Mouse (Mus musculus): ENCODE data around the gene Cep152. TPM values are rescaled to one million over a fixed set of nuclear protein-coding genes. Genes with fewer than 3 reads are reported as not detected.

Gene Cep152
- polyA plus RNA-seq, 1 experiment from 2014 or later, result 4.2 TPM

DNA sequence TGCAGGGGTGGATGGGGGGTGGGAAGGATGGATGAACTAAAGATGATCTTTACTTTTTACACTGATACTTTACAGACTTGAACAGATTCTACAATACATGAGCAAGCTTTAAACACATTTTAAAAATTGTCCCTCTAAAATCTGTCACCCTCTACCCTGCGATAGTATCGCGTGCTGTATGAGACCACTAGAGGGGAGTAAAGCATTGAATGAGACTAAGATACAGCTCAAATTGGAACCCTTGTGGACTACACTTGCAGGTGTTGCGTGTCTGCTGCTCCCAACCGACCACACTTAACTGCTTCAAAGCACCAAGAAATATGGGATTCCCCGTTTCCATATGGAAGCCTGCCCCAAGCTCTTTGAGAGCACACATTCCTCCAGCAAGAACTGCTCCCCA, 69.1 kb downstream of the Cep152 start:
- H3K36me3 ChIP-seq (ENCODE audit: control insufficient read depth, insufficient read depth), result no peaks in the 10 kb centered on the region
- no peaks in the 10 kb centered on the region for H3K4me1 ChIP-seq (ENCODE audit: control insufficient read depth, insufficient read depth, low read length)
- no peaks in the 10 kb centered on the region for H3K27me3 ChIP-seq (ENCODE audit: control insufficient read depth, insufficient read depth, low read length)
- no peak for ATAC-seq (replicated peaks; ENCODE audit: extremely low read depth, insufficient read depth, low FRiP score)
- no peak overlapping the region for H3K9ac ChIP-seq (ENCODE audit: low read length)
- no peak overlapping the region for H3K27ac ChIP-seq (ENCODE audit: low read length)
- H3K9me3 ChIP-seq (replicated peaks; ENCODE audit: control insufficient read depth, low read length), result no peaks in the 10 kb centered on the region
- H3K4me2 ChIP-seq (ENCODE audit: low read depth, low read length), result no peak overlapping the region
- 70% methylated on average over 6 of the region's 6 CpGs for WGBS
- H3K4me3 ChIP-seq (ENCODE audit: low read length), result no peak overlapping the region

DNA sequence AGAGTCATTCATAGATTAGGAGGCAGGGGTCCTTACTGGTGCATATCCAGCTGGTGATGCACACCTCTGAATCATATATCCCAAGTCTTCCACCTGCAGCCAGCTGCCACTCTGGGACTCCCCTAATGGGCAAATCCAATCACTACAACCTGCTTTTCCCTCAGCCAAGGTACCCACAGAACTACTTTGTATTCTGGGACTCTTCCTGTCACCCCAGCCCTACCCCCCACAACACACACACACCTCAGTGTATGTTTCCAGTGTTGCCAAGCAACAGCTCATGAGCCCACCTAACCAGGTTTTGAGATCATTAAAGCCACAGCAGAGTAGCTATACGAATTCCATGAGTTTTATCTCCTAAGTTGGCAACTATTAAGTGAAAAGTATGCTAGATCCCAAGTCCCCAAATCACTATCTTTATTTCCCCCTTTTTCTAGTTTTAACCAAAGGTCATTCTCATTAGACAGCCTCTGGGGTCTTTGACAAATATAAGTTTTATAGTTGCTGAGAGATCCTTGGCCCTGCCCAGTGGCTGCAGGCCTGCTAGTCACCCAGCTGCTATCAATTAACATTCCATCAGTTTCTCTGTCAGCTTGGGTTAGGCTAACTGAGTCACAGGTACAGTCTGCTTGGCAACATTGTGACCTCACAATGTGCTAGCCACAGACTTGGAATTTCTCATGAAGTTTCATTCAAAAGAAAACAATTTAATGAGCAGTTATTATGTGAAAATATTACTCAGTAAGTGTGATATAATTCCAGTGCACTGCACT, 75.9 kb downstream of the Cep152 start:
- H3K27me3 ChIP-seq (ENCODE audit: control insufficient read depth, insufficient read depth, low read length), result no peaks in the 10 kb centered on the region
- no peak overlapping the region for H3K4me2 ChIP-seq (ENCODE audit: low read depth, low read length)
- no peaks in the 10 kb centered on the region for H3K36me3 ChIP-seq (ENCODE audit: control insufficient read depth, insufficient read depth)
- no peak overlapping the region for H3K27ac ChIP-seq (ENCODE audit: low read length)
- no peak overlapping the region for H3K9ac ChIP-seq (ENCODE audit: low read length)
- 56% methylated on average over 1 of the region's 1 CpGs for WGBS
- H3K9me3 ChIP-seq (replicated peaks; ENCODE audit: control insufficient read depth, low read length), result no peaks in the 10 kb centered on the region
- no peaks in the 10 kb centered on the region for H3K4me1 ChIP-seq (ENCODE audit: control insufficient read depth, insufficient read depth, low read length)
- no peak for ATAC-seq (replicated peaks; ENCODE audit: extremely low read depth, insufficient read depth, low FRiP score)
- H3K4me3 ChIP-seq (ENCODE audit: low read length), result no peak overlapping the region

DNA sequence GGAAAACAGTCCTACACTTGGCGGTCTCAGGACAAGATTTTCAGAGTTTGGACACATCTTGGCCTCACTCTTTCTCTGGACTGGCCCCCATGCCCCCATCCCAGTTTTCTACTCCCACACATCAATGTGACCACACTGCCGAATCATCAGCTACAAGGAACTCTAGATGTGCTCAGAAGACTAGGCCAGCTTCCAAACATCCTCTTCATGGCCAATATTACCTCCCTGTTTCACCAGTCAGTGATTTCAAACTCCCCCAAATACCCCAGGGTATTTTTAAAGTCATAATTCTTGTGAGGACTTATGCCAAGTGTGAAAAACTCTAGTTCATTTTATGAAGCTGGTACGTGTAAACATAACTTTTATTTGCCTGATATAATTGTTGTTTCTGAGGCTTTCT, 79.9 kb downstream of the Cep152 start:
- Histone ChIP-seq H3K27me3 (ENCODE audit: control insufficient read depth, insufficient read depth, low read length) (no peaks in the 10 kb centered on the region), H3K9ac (ENCODE audit: low read length) (no peak overlapping the region), H3K4me2 (ENCODE audit: low read depth, low read length) (no peak overlapping the region), H3K9me3 (replicated peaks; ENCODE audit: control insufficient read depth, low read length) (no peaks in the 10 kb centered on the region), H3K4me3 (ENCODE audit: low read length) (no peak overlapping the region), H3K27ac (ENCODE audit: low read length) (no peak overlapping the region), H3K4me1 (ENCODE audit: control insufficient read depth, insufficient read depth, low read length) (no peaks in the 10 kb centered on the region), H3K36me3 (ENCODE audit: control insufficient read depth, insufficient read depth) (no peaks in the 10 kb centered on the region)
- no peak for ATAC-seq (replicated peaks; ENCODE audit: extremely low read depth, insufficient read depth, low FRiP score)
- 75% methylated on average over 3 of the region's 3 CpGs for WGBS

DNA sequence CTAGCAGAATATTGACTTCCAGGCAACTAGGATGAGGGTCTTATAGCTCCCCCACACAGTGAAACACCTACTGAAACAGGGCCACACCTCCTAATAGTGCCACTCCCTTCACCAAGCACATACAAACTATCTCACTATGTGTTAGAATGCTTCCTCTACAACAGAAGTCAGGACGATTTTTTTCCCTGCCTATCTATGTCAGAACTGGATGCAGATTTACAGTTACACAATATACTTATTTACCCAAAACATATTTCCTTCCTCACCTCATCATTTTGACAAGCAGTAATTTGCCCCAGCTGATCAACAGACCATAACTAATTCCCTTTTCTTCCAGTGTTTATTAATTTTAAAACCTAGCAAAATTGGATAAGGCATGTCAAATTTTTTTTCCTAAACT, 81.3 kb downstream of the Cep152 start:
- Histone ChIP-seq H3K27ac (ENCODE audit: low read length) (no peak overlapping the region), H3K9me3 (replicated peaks; ENCODE audit: control insufficient read depth, low read length) (no peaks in the 10 kb centered on the region), H3K9ac (ENCODE audit: low read length) (no peak overlapping the region), H3K27me3 (ENCODE audit: control insufficient read depth, insufficient read depth, low read length) (no peaks in the 10 kb centered on the region), H3K4me3 (ENCODE audit: low read length) (no peak overlapping the region), H3K4me1 (ENCODE audit: control insufficient read depth, insufficient read depth, low read length) (no peaks in the 10 kb centered on the region), H3K4me2 (ENCODE audit: low read depth, low read length) (no peak overlapping the region), H3K36me3 (ENCODE audit: control insufficient read depth, insufficient read depth) (no peaks in the 10 kb centered on the region)
- 48% methylated on average over 1 of the region's 1 CpGs for WGBS
- no peak for ATAC-seq (replicated peaks; ENCODE audit: extremely low read depth, insufficient read depth, low FRiP score)

DNA sequence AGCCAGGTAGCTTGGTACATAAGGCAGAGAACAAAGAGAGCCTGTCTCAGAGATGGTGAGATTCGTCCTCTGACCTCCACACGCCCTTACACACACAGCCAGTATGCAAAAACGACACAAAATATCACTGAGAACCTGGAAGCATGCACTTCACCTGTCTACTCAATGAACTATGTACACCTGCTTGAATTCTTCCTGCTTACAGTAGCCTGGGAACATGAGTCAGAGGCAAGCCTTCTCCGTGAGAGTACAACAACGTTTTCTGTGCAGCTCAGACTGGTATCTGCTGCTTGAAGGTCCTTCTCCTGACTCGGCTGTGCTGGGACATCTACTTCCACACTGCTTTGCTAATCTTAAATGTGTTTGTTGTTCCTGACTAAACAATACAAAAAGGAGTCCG, 83.5 kb downstream of the Cep152 start:
- no peaks in the 10 kb centered on the region for H3K9me3 ChIP-seq (replicated peaks; ENCODE audit: control insufficient read depth, low read length)
- H3K4me3 ChIP-seq (ENCODE audit: low read length), result no peak overlapping the region
- 61% methylated on average over 7 of the region's 7 CpGs for WGBS
- H3K4me1 ChIP-seq (ENCODE audit: control insufficient read depth, insufficient read depth, low read length), result no peaks in the 10 kb centered on the region
- H3K27ac ChIP-seq (ENCODE audit: low read length), result no peak overlapping the region
- H3K4me2 ChIP-seq (ENCODE audit: low read depth, low read length), result no peak overlapping the region
- no peaks in the 10 kb centered on the region for H3K27me3 ChIP-seq (ENCODE audit: control insufficient read depth, insufficient read depth, low read length)
- no peak overlapping the region for H3K9ac ChIP-seq (ENCODE audit: low read length)
- no peak for ATAC-seq (replicated peaks; ENCODE audit: extremely low read depth, insufficient read depth, low FRiP score)
- H3K36me3 ChIP-seq (ENCODE audit: control insufficient read depth, insufficient read depth), result no peaks in the 10 kb centered on the region

DNA sequence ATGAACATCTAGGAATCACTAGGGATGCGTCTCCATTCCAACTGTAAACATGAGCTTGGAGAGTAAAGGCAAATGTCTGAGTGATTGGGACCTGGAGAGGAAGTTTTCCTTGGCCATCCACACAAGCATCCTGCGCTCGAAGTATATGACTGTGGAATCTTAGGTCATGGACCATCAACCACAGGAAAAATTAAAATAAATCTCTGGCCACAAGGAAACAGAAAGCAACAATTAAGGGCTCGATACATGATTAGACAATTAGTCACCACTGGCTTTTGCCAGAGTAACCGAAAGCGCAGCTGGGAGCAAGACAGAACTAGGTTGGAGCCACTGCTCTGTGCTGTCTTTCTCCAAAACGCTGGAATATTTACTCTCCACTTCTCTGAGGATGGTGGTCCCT, 84.3 kb downstream of the Cep152 start:
- Histone ChIP-seq H3K27ac (ENCODE audit: low read length) (no peak overlapping the region), H3K9me3 (replicated peaks; ENCODE audit: control insufficient read depth, low read length) (no peaks in the 10 kb centered on the region), H3K27me3 (ENCODE audit: control insufficient read depth, insufficient read depth, low read length) (no peaks in the 10 kb centered on the region), H3K36me3 (ENCODE audit: control insufficient read depth, insufficient read depth) (no peaks in the 10 kb centered on the region), H3K4me2 (ENCODE audit: low read depth, low read length) (no peak overlapping the region), H3K9ac (ENCODE audit: low read length) (no peak overlapping the region), H3K4me1 (ENCODE audit: control insufficient read depth, insufficient read depth, low read length) (no peaks in the 10 kb centered on the region), H3K4me3 (ENCODE audit: low read length) (no peak overlapping the region)
- WGBS, result 69% methylated on average over 7 of the region's 7 CpGs
- no peak for ATAC-seq (replicated peaks; ENCODE audit: extremely low read depth, insufficient read depth, low FRiP score)

DNA sequence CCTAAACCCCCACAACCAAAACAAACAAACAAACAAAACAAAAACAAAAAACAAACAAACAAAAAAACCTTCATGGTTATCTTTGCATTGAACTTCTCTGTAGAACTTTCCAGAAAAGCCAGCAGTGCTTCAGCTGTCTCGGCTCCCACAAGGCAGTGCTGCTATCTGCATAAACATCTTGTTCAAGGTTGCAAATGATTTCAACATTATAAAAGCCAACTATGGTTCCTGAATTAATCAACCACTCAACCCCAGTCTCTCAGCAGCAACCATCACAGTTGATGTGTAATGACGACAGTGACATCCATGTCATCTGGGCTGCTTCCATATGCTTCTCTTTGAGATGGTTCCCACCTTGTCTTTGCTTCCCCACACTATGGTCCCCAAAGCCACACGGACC, 85.3 kb downstream of the Cep152 start:
- no peak overlapping the region for H3K27ac ChIP-seq (ENCODE audit: low read length)
- no peaks in the 10 kb centered on the region for H3K36me3 ChIP-seq (ENCODE audit: control insufficient read depth, insufficient read depth)
- no peak overlapping the region for H3K4me2 ChIP-seq (ENCODE audit: low read depth, low read length)
- no peaks in the 10 kb centered on the region for H3K27me3 ChIP-seq (ENCODE audit: control insufficient read depth, insufficient read depth, low read length)
- 84% methylated on average over 3 of the region's 3 CpGs for WGBS
- H3K4me3 ChIP-seq (ENCODE audit: low read length), result no peak overlapping the region
- no peak for ATAC-seq (replicated peaks; ENCODE audit: extremely low read depth, insufficient read depth, low FRiP score)
- no peak overlapping the region for H3K9ac ChIP-seq (ENCODE audit: low read length)
- no peaks in the 10 kb centered on the region for H3K9me3 ChIP-seq (replicated peaks; ENCODE audit: control insufficient read depth, low read length)
- H3K4me1 ChIP-seq (ENCODE audit: control insufficient read depth, insufficient read depth, low read length), result no peaks in the 10 kb centered on the region

DNA sequence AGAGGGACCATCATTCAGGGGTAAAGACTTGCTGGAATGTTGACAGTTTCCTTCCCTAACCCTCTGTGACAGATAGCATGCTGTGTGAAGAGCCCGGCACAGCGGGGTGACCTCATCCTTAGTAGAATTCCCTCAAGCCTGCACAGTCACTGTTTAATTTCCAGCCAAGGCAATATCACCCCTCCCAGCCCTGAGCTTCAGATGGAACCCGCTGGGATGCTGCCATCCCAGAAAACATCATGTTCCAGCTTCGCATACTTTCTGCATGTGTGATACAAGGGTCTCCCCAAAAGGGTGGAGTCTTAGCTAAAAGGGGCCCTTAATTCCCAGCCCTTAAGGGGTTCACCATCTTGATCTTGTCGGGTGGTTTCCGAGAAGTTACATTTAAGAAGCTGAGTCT, 94.2 kb downstream of the Cep152 start:
- H3K4me3 ChIP-seq (ENCODE audit: low read length), result no peak overlapping the region
- no peaks in the 10 kb centered on the region for H3K4me1 ChIP-seq (ENCODE audit: control insufficient read depth, insufficient read depth, low read length)
- H3K4me2 ChIP-seq (ENCODE audit: low read depth, low read length), result no peak overlapping the region
- no peak overlapping the region for H3K9ac ChIP-seq (ENCODE audit: low read length)
- no peaks in the 10 kb centered on the region for H3K27me3 ChIP-seq (ENCODE audit: control insufficient read depth, insufficient read depth, low read length)
- 48% methylated on average over 6 of the region's 6 CpGs for WGBS
- no peaks in the 10 kb centered on the region for H3K36me3 ChIP-seq (ENCODE audit: control insufficient read depth, insufficient read depth)
- no peak overlapping the region for H3K27ac ChIP-seq (ENCODE audit: low read length)
- no peaks in the 10 kb centered on the region for H3K9me3 ChIP-seq (replicated peaks; ENCODE audit: control insufficient read depth, low read length)
- peak; percentile 82 for ATAC-seq (replicated peaks; ENCODE audit: extremely low read depth, insufficient read depth, low FRiP score)

DNA sequence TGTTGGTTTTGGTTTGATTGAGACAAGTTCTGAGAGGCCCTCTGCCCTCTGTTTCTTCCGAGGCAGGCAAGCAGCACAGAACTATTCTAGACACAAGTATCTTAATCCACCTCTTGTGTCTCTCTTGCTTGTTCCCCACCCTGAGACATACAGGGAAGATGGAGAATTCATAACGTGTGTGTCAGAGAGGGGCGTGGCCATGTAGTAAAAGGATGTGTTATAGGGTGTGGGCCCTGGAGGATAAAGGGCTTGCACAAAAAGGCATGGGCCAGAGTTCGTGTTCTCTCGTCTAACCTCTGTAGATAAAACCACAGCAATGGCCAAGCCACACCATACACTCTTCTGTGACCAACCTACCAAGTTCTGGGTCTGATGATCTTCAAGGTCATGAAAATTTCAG, 98.3 kb downstream of the Cep152 start:
- Histone ChIP-seq H3K36me3 (ENCODE audit: control insufficient read depth, insufficient read depth) (no peaks in the 10 kb centered on the region), H3K9me3 (replicated peaks; ENCODE audit: control insufficient read depth, low read length) (no peaks in the 10 kb centered on the region), H3K4me2 (ENCODE audit: low read depth, low read length) (no peak overlapping the region), H3K4me1 (ENCODE audit: control insufficient read depth, insufficient read depth, low read length) (no peaks in the 10 kb centered on the region), H3K27me3 (ENCODE audit: control insufficient read depth, insufficient read depth, low read length) (no peaks in the 10 kb centered on the region), H3K27ac (ENCODE audit: low read length) (no peak overlapping the region), H3K9ac (ENCODE audit: low read length) (no peak overlapping the region), H3K4me3 (ENCODE audit: low read length) (no peak overlapping the region)
- no peak for ATAC-seq (replicated peaks; ENCODE audit: extremely low read depth, insufficient read depth, low FRiP score)
- 64% methylated on average over 5 of the region's 5 CpGs for WGBS

Data from heart, embryonic 16.5 days (tissue).